Mouse (Mus musculus): ENCODE measurements around the gene Zfp94. TPM values are rescaled to one million over a fixed set of nuclear protein-coding genes. Genes with fewer than 3 reads are reported as not detected.

Gene Zfp94
- polyA plus RNA-seq, 1 experiment from 2014 or later: 12.8 TPM

GRCm38 (mm10) chr7:24270288-24270672 lies 46.2 kb downstream of the Zfp94 start, which contains the start of gene Zfp93:
Gene Zfp93, plus strand, starts transcription at chr7:24270420.
- Histone ChIP-seq H3K27me3 (ENCODE audit: control insufficient read depth, insufficient read depth, low read length) (no peaks in the 10 kb centered on the region), H3K4me3 (ENCODE audit: low read depth, low read length) (peak within 1 kb of the TSS; percentile 50), H3K36me3 (ENCODE audit: control insufficient read depth, insufficient read depth, low read length) (peaks cover 5% of the 10 kb centered on the region; the same call in 1 of the 2 replicates), H3K9me3 (ENCODE audit: control insufficient read depth, low read length) (no peaks in the 10 kb centered on the region), H3K27ac (ENCODE audit: low read depth, low read length) (0 out of 2 replicates have a peak within 1 kb of the TSS, but pooled peaks have one; percentile 48), H3K4me1 (replicated peaks; ENCODE audit: control insufficient read depth, insufficient read depth, low read length) (no peaks in the 10 kb centered on the region), H3K9ac (ENCODE audit: low read depth, low read length) (peak within 1 kb of the TSS; percentile 71), H3K4me2 (replicated peaks; ENCODE audit: low read depth, low read length) (peak within 1 kb of the TSS; percentile 77)
- under 1% methylated on average over 12 of the region's 12 CpGs for WGBS
- DNase-seq (ENCODE audit: low spot score) (peak; percentile 90), ATAC-seq (ENCODE audit: low FRiP score) (peak; percentile 94)

- ATAC-seq (ENCODE audit: low FRiP score): peak; percentile 66
- Histone ChIP-seq H3K4me2 (replicated peaks; ENCODE audit: low read depth, low read length) (peak overlapping the region; percentile 77), H3K4me3 (ENCODE audit: low read depth, low read length) (peak overlapping the region; percentile 50), H3K9ac (ENCODE audit: low read depth, low read length) (peak overlapping the region; percentile 3; the same call in 1 of the 2 replicates), H3K27me3 (ENCODE audit: control insufficient read depth, insufficient read depth, low read length) (no peaks in the 10 kb centered on the region), H3K9me3 (ENCODE audit: control insufficient read depth, low read length) (no peaks in the 10 kb centered on the region), H3K36me3 (ENCODE audit: control insufficient read depth, insufficient read depth, low read length) (peaks cover 3% of the 10 kb centered on the region; the same call in 1 of the 2 replicates), H3K4me1 (replicated peaks; ENCODE audit: control insufficient read depth, insufficient read depth, low read length) (no peaks in the 10 kb centered on the region), H3K27ac (ENCODE audit: low read depth, low read length) (no peak overlapping the region)
- no peak for DNase-seq (ENCODE audit: low spot score)
- WGBS: 37% methylated on average over 7 of the region's 7 CpGs
These were observed 46.7 kb downstream of the Zfp94 start for GRCm38 (mm10) chr7:24269667-24270287.

DNA sequence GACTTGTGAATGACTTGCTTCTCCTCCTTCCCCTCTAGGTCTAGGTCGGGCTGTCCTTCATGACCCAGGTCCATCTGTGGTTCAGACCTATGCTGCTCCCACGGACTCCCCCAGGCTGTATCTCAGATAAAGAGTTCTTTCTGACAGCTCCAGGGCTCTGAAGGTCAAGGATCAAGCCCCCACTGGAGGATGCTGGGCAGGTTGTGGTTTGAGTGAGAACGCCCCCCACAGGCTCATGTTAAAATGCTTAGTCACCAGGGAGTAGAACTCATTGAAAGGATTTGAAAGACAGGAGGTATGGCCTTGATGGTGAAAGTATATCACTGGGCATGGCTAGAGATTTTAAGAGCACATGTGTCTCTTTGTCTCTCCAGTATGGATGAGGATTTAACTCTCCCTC lies 47.2 kb downstream of the Zfp94 start:
- H3K9me3 ChIP-seq (ENCODE audit: control insufficient read depth, low read length): no peaks in the 10 kb centered on the region
- no peak overlapping the region for H3K27ac ChIP-seq (ENCODE audit: low read depth, low read length)
- H3K27me3 ChIP-seq (ENCODE audit: control insufficient read depth, insufficient read depth, low read length): no peaks in the 10 kb centered on the region
- no peaks in the 10 kb centered on the region for H3K36me3 ChIP-seq (ENCODE audit: control insufficient read depth, insufficient read depth, low read length)
- ATAC-seq (ENCODE audit: low FRiP score): no peak
- WGBS: 80% methylated on average over 3 of the region's 3 CpGs
- H3K9ac ChIP-seq (ENCODE audit: low read depth, low read length): no peak overlapping the region
- no peak for DNase-seq (ENCODE audit: low spot score)
- no peak overlapping the region for H3K4me2 ChIP-seq (replicated peaks; ENCODE audit: low read depth, low read length)
- no peak overlapping the region for H3K4me3 ChIP-seq (ENCODE audit: low read depth, low read length)
- no peaks in the 10 kb centered on the region for H3K4me1 ChIP-seq (replicated peaks; ENCODE audit: control insufficient read depth, insufficient read depth, low read length)

DNA sequence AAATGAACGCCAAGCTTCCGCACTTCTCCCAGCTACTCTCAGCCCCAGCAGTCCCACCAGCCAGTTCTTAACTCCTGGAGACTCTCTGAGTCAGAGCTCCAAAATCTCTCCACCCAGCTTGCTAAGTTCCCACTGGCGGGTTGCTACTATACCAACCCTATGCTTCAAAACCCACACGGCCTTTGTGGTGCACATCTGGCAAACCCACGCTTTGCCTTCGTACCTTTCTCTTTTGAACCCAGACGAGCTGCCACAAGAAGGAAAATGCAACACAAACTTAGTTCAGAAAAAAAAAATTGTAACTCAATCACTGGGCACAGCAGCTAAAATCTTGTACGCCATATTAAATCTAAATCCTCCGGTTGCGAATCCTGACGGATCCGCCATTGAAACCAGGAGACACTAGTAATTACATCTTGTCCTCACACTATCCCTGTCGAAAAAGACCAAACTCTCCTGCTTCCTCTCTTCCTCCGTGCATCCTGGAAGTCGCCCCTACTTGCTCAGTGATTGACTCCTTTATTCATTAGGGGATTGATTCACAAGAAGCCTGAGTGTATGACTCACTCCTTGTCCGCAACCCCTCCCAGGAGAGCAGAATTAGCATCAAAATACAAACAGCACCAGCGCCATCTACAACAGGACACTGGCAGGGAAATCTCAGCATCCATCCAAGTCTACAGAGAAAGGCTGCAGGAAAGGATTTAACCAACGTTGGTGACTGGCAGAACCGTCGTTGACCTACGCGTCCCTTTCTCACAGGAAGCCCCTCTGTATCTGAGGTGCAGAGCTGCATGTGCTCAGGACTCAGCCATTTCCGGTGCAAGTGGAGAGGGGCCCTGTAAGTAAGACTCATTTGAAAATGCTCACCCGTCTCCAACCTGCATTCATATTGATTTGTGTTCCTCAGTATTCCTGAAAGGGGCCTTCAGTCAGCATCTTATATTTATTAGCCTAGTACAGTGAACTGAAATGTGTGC lies 48.0 kb downstream of the Zfp94 start:
- Histone ChIP-seq H3K27me3 (ENCODE audit: control insufficient read depth, insufficient read depth, low read length) (no peaks in the 10 kb centered on the region), H3K36me3 (ENCODE audit: control insufficient read depth, insufficient read depth, low read length) (no peaks in the 10 kb centered on the region), H3K9me3 (ENCODE audit: control insufficient read depth, low read length) (no peaks in the 10 kb centered on the region), H3K4me1 (replicated peaks; ENCODE audit: control insufficient read depth, insufficient read depth, low read length) (no peaks in the 10 kb centered on the region), H3K4me3 (ENCODE audit: low read depth, low read length) (no peak overlapping the region), H3K27ac (ENCODE audit: low read depth, low read length) (no peak overlapping the region), H3K4me2 (replicated peaks; ENCODE audit: low read depth, low read length) (no peak overlapping the region), H3K9ac (ENCODE audit: low read depth, low read length) (no peak overlapping the region)
- peak; percentile 10 for DNase-seq (ENCODE audit: low spot score)
- 71% methylated on average over 24 of the region's 24 CpGs for WGBS
- no peak for ATAC-seq (ENCODE audit: low FRiP score)

- DNase-seq (ENCODE audit: low spot score) (no peak), ATAC-seq (ENCODE audit: low FRiP score) (no peak)
- H3K9ac ChIP-seq (ENCODE audit: low read depth, low read length): no peak overlapping the region
- H3K27ac ChIP-seq (ENCODE audit: low read depth, low read length): no peak overlapping the region
- no peaks in the 10 kb centered on the region for H3K27me3 ChIP-seq (ENCODE audit: control insufficient read depth, insufficient read depth, low read length)
- H3K4me3 ChIP-seq (ENCODE audit: low read depth, low read length): no peak overlapping the region
- no peaks in the 10 kb centered on the region for H3K9me3 ChIP-seq (ENCODE audit: control insufficient read depth, low read length)
- no peak overlapping the region for H3K4me2 ChIP-seq (replicated peaks; ENCODE audit: low read depth, low read length)
- no peaks in the 10 kb centered on the region for H3K4me1 ChIP-seq (replicated peaks; ENCODE audit: control insufficient read depth, insufficient read depth, low read length)
- WGBS: 90% methylated on average over 4 of the region's 4 CpGs
- H3K36me3 ChIP-seq (ENCODE audit: control insufficient read depth, insufficient read depth, low read length): no peaks in the 10 kb centered on the region
These were observed 56.5 kb downstream of the Zfp94 start for GRCm38 (mm10) chr7:24260000-24260312.

DNA sequence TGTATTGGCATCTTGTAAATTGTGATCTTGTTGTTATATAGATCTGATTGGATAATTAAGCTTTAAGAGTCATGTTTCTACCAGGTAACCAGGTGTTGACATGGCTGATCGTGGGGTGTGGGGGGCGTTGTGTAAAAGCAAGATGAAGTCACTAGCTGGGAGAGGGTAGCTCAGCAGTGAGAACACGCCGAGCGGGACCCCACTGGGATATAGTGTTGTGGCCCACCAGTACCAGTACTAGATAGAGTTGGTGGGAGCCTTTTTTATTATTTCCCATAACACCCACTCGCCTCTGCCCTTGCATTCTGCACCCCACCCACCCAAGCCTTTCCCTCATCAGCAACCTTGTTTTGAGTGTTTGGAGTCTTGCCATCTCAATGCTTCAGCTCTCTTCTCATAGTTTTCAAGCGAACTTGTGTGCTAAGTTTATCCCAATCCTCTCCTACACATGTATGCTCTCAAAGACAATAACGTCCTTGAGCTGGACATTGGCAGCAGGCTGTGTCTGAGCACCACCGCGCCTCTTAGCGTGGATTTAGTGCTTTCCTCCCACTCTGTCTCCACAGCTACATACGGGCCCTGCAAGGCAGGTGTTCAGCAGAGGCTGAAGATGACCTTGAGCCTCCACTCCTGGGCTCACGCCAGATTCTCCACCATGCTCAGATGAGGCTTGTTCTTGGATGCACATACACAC lies 57.0 kb downstream of the Zfp94 start:
- DNase-seq (ENCODE audit: low spot score): no peak
- Histone ChIP-seq H3K9ac (ENCODE audit: low read depth, low read length) (no peak overlapping the region), H3K27ac (ENCODE audit: low read depth, low read length) (no peak overlapping the region), H3K27me3 (ENCODE audit: control insufficient read depth, insufficient read depth, low read length) (no peaks in the 10 kb centered on the region), H3K36me3 (ENCODE audit: control insufficient read depth, insufficient read depth, low read length) (no peaks in the 10 kb centered on the region), H3K9me3 (ENCODE audit: control insufficient read depth, low read length) (no peaks in the 10 kb centered on the region), H3K4me3 (ENCODE audit: low read depth, low read length) (no peak overlapping the region), H3K4me1 (replicated peaks; ENCODE audit: control insufficient read depth, insufficient read depth, low read length) (no peaks in the 10 kb centered on the region), H3K4me2 (replicated peaks; ENCODE audit: low read depth, low read length) (no peak overlapping the region)
- ATAC-seq (ENCODE audit: low FRiP score): no peak
- WGBS: 90% methylated on average over 13 of the region's 13 CpGs

- Histone ChIP-seq H3K4me1 (replicated peaks; ENCODE audit: control insufficient read depth, insufficient read depth, low read length) (no peaks in the 10 kb centered on the region), H3K9ac (ENCODE audit: low read depth, low read length) (peak within 1 kb of the TSS; percentile 59; the same call in 1 of the 2 replicates), H3K27me3 (ENCODE audit: control insufficient read depth, insufficient read depth, low read length) (no peaks in the 10 kb centered on the region), H3K4me3 (ENCODE audit: low read depth, low read length) (peak within 1 kb of the TSS; percentile 40), H3K27ac (ENCODE audit: low read depth, low read length) (no peak within 1 kb of the TSS), H3K9me3 (ENCODE audit: control insufficient read depth, low read length) (no peaks in the 10 kb centered on the region), H3K4me2 (replicated peaks; ENCODE audit: low read depth, low read length) (peak within 1 kb of the TSS; percentile 49), H3K36me3 (ENCODE audit: control insufficient read depth, insufficient read depth, low read length) (no peaks in the 10 kb centered on the region)
- ATAC-seq (ENCODE audit: low FRiP score): peak; percentile 89
- DNase-seq (ENCODE audit: low spot score): peak; percentile 86
- WGBS: 25% methylated on average over 21 of the region's 21 CpGs
These were observed 61.6 kb downstream of the Zfp94 start, which contains the start of gene Zfp108 for GRCm38 (mm10) chr7:24254633-24255474. Gene Zfp108, plus strand, starts transcription at chr7:24254794.
